Mouse (Mus musculus) cerebellum, adult 2 months (tissue): ENCODE results near the gene Abi3. TPM values are rescaled to one million over a fixed set of nuclear protein-coding genes. Genes with fewer than 3 reads are reported as not detected.

ENCODE experiments used
- DNase-seq, 2 experiments: peaks; one replicate each; pipeline ENCODE4 v3.0.0; 2021
- H3K27ac ChIP-seq: fragments of 200-500 bp; 2 replicates; pipeline ENCODE4 v1.5.1; 2012; ENCODE audit warnings: low read length, control low read depth, inconsistent platforms; ENCODE audit not compliant: insufficient read depth
- H3K27me3 ChIP-seq: fragments of 200-500 bp; 2 replicates; pipeline ENCODE4 v1.6.1; 2012; ENCODE audit warnings: inconsistent platforms, mild to moderate bottlenecking, low read length, moderate library complexity; ENCODE audit not compliant: control insufficient read depth, insufficient read depth
- H3K4me1 ChIP-seq: fragments of 200-500 bp; 2 replicates; pipeline ENCODE4 v1.6.1; 2011; ENCODE audit warnings: low read length; ENCODE audit not compliant: control insufficient read depth, insufficient read depth
- H3K4me3 ChIP-seq: fragments of 200-500 bp; replicated peaks from 2 replicates; pipeline ENCODE3; 2011; ENCODE audit warnings: mild to moderate bottlenecking, low read depth, low read length, control low read depth; ENCODE audit not compliant: insufficient read depth
- CTCF ChIP-seq: fragments of 200-500 bp; IDR thresholded peaks from 2 replicates; pipeline ENCODE4 v1.5.1; 2011; ENCODE audit warnings: low read depth, mild to moderate bottlenecking, control low read depth, low read length, moderate library complexity, borderline replicate concordance; ENCODE audit not compliant: insufficient read depth
- POLR2A ChIP-seq: fragments of 200-500 bp; IDR thresholded peaks from 2 replicates; pipeline ENCODE4 v1.6.1; 2011; ENCODE audit warnings: low read length, control low read depth, borderline replicate concordance; ENCODE audit not compliant: insufficient read depth
- WGBS: fragments of 180-500 bp; shearing (Covaris S2); methylation state at CpG from one replicate; pipeline ENCODE4 v1.1.7; 2018; 5-methylcytosine and 5-hydroxymethylcytosine counted together
- polyA plus RNA-seq: library from polyadenylated mRNA; depleted of rRNA; stranded (reverse); fragments of >200 nt; gene quantifications from 2 replicates; pipeline ENCODE4 v1.2.3, GENCODE M21; 2012; rRNA removed

The Abi3 gene
- polyA plus RNA-seq, 1 experiment, result 3.2 TPM

DNA sequence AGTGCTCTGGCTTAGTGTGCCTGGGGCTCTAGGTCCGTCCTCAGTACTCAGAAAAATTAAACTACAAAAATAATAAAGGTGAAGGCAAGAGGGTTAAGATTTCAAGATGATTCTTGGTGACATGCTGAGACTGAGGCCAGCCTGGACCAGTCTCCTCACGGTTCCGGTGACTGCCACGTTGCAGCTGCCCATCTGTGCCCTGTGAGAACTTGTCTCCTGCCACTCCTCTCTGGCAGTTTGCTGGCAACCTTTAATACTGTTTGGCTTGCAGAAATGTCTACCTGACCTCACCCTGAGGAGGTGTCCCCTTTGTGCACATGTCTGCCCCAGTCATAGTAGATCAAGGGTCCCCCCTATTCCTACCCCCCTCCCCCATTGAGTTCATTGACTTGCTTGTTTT, 58.8 kb downstream of the Abi3 start:
- Histone ChIP-seq H3K27me3 (no peaks in the 10 kb centered on the region), H3K4me1 (no peaks in the 10 kb centered on the region), H3K4me3 (no peak overlapping the region), H3K27ac (no peak overlapping the region)
- TF ChIP-seq CTCF (no peak), POLR2A (no peak)
- DNase-seq, result no peak
- 45% methylated on average over 4 of the region's 4 CpGs for WGBS

DNA sequence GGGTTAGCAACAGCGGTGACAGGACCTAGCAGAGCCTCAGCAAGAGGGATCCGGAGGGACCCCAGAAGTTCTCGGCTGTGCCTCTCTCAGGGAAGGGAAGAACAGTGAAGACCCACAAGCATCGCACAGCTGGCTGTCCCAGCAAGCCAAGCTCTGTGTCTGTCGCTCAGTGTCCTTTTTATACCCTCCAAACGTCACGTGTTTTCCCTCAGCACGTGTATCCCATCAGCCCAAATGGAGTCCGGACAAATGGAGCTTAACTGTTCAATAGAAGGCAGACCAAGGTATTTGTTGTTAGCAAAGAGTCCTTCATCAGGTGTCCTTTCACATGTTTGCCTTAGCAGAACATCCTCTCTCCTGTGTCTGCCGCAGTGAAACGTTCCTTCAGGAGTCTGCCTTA, 60.7 kb downstream of the Abi3 start:
- Histone ChIP-seq H3K4me3 (no peak overlapping the region), H3K27me3 (no peaks in the 10 kb centered on the region), H3K27ac (no peak overlapping the region), H3K4me1 (no peaks in the 10 kb centered on the region; the same call in 1 of the 2 replicates)
- no peak for TF ChIP-seq CTCF
- TF ChIP-seq POLR2A, result no peak
- no peak for DNase-seq
- 79% methylated on average over 11 of the region's 11 CpGs for WGBS

DNA sequence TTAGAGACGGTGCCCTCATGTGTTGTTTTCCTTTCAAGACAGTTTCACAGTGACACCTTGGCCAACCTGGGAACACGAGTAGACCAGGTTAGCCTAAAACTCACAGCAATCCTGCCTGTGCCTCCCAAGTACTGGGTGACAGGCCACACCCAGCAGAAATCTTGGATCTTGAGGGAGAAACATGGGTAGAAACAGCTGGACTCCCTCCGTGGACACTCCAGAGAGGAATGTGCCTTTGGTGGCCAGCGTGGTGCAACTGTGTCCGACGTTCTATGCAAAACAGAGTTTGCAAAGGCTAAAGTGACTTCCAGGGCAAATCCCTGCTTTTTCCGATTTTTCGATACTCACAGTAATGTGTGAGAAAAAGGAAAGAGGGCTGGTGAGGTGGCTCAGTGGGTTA, 61.8 kb downstream of the Abi3 start:
- Histone ChIP-seq H3K4me1 (no peaks in the 10 kb centered on the region; the same call in 1 of the 2 replicates), H3K27me3 (no peaks in the 10 kb centered on the region)

More for the DNA sequence above, 61.8 kb downstream of the Abi3 start:
- Histone ChIP-seq H3K27ac (no peak overlapping the region), H3K4me3 (no peak overlapping the region)
- DNase-seq, result no peak
- no peak for TF ChIP-seq CTCF
- TF ChIP-seq POLR2A, result no peak
- 89% methylated on average over 8 of the region's 8 CpGs for WGBS

Other genes starting within 250 kb of the Abi3 start
- gene Phb, start 175.5 kb downstream of the Abi3 start, polyA plus RNA-seq, result 241 and 253 TPM in 2 replicates
- gene Zfp652, start 129.8 kb downstream of the Abi3 start, polyA plus RNA-seq, result 30.0 and 30.1 TPM in 2 replicates
- gene B130006D01Rik, start 118.9 kb downstream of the Abi3 start, polyA plus RNA-seq, result 0.69 and 0.70 TPM in 2 replicates
- 110 and 122 TPM in 2 replicates for gene Phospho1, start 18.0 kb downstream of the Abi3 start, polyA plus RNA-seq
- 3.5 and 5.4 TPM in 2 replicates for gene Gngt2, start 5.3 kb downstream of the Abi3 start, polyA plus RNA-seq
- gene B4galnt2, start 72.4 kb upstream of the Abi3 start, polyA plus RNA-seq, result not detected in 2 replicates
- not detected in 2 replicates for gene Igf2bp1, start 163.5 kb upstream of the Abi3 start, polyA plus RNA-seq
- not detected in 2 replicates for gene Gip, start 182.1 kb upstream of the Abi3 start, polyA plus RNA-seq
- gene Snf8, start 192.4 kb upstream of the Abi3 start, polyA plus RNA-seq, result 75.0 and 83.5 TPM in 2 replicates
- gene Ube2z, start 222.9 kb upstream of the Abi3 start, polyA plus RNA-seq, result 56.0 and 56.8 TPM in 2 replicates
- gene Atp5g1, start 233.2 kb upstream of the Abi3 start, polyA plus RNA-seq, result 696 and 758 TPM in 2 replicates